Comparison of ENCODE assay signal across 12 mouse cellular contexts in the genomic region with DNA sequence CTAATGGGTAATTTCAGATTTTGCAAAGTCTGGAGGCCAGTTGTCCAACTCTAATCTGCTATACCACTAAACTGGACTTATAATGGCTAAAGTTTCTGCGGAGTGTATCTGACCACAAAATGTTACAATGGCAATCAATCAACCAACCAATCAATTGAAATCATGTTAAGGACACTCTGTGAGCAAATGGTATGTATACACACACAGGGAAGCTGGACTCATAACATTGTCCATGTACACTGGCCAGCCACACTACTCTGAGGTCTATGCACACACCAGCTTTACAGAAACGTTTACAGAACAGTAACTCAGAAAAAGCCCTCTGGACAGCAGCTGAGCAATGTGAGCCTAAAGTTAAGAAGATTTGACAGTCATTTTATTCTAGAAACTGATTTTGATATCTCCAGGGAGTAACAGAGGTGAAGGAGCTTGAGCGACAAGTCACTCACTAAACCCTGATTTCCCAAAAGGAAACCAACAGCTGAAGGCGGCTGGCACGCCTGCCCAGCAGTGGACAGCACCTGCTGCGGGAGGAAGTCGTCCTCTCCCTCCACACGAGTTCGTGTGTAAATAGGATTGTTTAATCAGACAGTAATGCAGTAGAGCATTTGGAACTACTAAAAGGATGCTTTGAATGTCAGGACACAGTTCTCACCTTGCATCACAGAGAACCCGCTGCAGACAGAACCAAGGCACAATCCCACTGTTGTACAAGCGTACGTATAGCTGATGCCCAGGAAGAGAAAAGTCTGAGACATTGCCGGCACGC. TPM values are rescaled to one million over a fixed set of nuclear protein-coding genes. Genes with fewer than 3 reads are reported as not detected.
DNase-seq lines count a peak whose midpoint lies in the region; TF ChIP-seq lines count a peak whose summit lies in the region.
"Had no signal": no experiment of that assay in that cellular context is flagged by ENCODE, and none has a peak within 500 bp of the region (broad histone marks: within the 10 kb centered on the region; RNA-seq: fewer than 3 reads in every experiment).

No protein-coding gene starts in this region.

- H3K79me2 ChIP-seq in heart, adult 2 months (replicated peaks; ENCODE audit: control insufficient read depth, insufficient read depth, low read length) = 0 out of 2 replicates have a peak, but pooled peaks cover 5% of the 10 kb centered on the region
- peaks cover 100% of the 10 kb centered on the region for H3K79me2 ChIP-seq in C2C12 (ENCODE audit: control insufficient read depth, insufficient read depth)

- 35% methylated on average over 14 of the region's 14 CpGs for WGBS in heart, adult 2 months
- WGBS in heart, embryonic 10.5 days = 80% methylated on average over 14 of the region's 14 CpGs

- H3K36me3 ChIP-seq in heart, adult 2 months (ENCODE audit: control insufficient read depth, insufficient read depth, low read length) = peaks cover 47% of the 10 kb centered on the region
- no peaks in the 10 kb centered on the region for H3K36me3 ChIP-seq in heart, embryonic 10.5 days
- peaks cover 27% of the 10 kb centered on the region for H3K36me3 ChIP-seq in C2C12 (ENCODE audit: control insufficient read depth, insufficient read depth)
- H3K36me3 ChIP-seq: forebrain, embryonic 10.5 days; limb, embryonic 12.5 days had no signal

- peak overlapping the region; percentile 75 for H3K4me3 ChIP-seq in heart, adult 2 months
- no peak overlapping the region for H3K4me3 ChIP-seq in heart, embryonic 10.5 days
- H3K4me3 ChIP-seq in left cerebral cortex, adult 2 months = no peak overlapping the region
- H3K4me3 ChIP-seq in C2C12 (ENCODE audit: insufficient read depth, poor library complexity, severe bottlenecking) = peak overlapping the region; percentile 100
- H3K4me3 ChIP-seq: forebrain, embryonic 10.5 days; limb, embryonic 12.5 days had no signal

- peak overlapping the region; percentile 61 for H3K9ac ChIP-seq in heart, adult 2 months (ENCODE audit: low read depth, low read length)
- H3K9ac ChIP-seq: hindbrain, embryonic 14.5 days; limb, embryonic 12.5 days had no signal

- peak; percentile 80 for TF ChIP-seq EP300 in heart, adult 2 months (IDR thresholded peaks at IDR 0.05; ENCODE audit: insufficient read depth, low read depth, low read length)

- TF ChIP-seq POLR2A in heart, adult 2 months (IDR thresholded peaks at IDR 0.05; ENCODE audit: insufficient read depth, low read depth, low read length) = no peak; the same call in 1 of the 2 replicates

- H3K79me3 ChIP-seq in C2C12 (ENCODE audit: low read depth) = peaks cover 88% of the 10 kb centered on the region

- H3K27me3 ChIP-seq in heart, adult 2 months (ENCODE audit: control insufficient read depth, insufficient read depth, low read length) = no peaks in the 10 kb centered on the region
- H3K27me3 ChIP-seq in heart, embryonic 10.5 days (ENCODE audit: insufficient read depth, poor library complexity, severe bottlenecking) = no peaks in the 10 kb centered on the region
- H3K27me3 ChIP-seq in C2C12 (ENCODE audit: control insufficient read depth, insufficient read depth, insufficient read length) = no peaks in the 10 kb centered on the region
- H3K27me3 ChIP-seq: limb, embryonic 12.5 days had no signal

- H3ac ChIP-seq in C2C12 (ENCODE audit: control insufficient read depth, insufficient read length, low read depth) = no peak overlapping the region

- peak overlapping the region; percentile 100 for H3K27ac ChIP-seq in heart, adult 2 months
- H3K27ac ChIP-seq in heart, embryonic 10.5 days = no peak overlapping the region
- H3K27ac ChIP-seq in left cerebral cortex, adult 2 months = peak overlapping the region; percentile 74; the same call in 1 of the 2 replicates
- H3K27ac ChIP-seq: forebrain, embryonic 10.5 days; hindbrain, embryonic 14.5 days; limb, embryonic 12.5 days had no signal

- H3K9me3 ChIP-seq in heart, embryonic 10.5 days = no peaks in the 10 kb centered on the region
- H3K9me3 ChIP-seq: forebrain, embryonic 10.5 days; limb, embryonic 12.5 days had no signal

- no peak for TF ChIP-seq CTCF in heart, adult 2 months (IDR thresholded peaks at IDR 0.05)
- TF ChIP-seq CTCF in left cerebral cortex, adult 2 months (IDR thresholded peaks at IDR 0.05) = no peak
- TF ChIP-seq CTCF in C2C12 (IDR thresholded peaks at IDR 0.05; ENCODE audit: control insufficient read depth, insufficient read depth, insufficient read length) = no peak

- peaks cover 31% of the 10 kb centered on the region for H3K4me1 ChIP-seq in heart, adult 2 months (ENCODE audit: control insufficient read depth, insufficient read depth, low read length)
- peaks cover 61% of the 10 kb centered on the region for H3K4me1 ChIP-seq in heart, embryonic 10.5 days

- intact Hi-C loops in heart, adult 2 months (cut with DNase I) = loop anchor here (2.0 kb wide), 1 partner anchor 15 kb away; no protein-coding TSS in a partner anchor
- intact Hi-C loops in left cerebral cortex, adult 2 months (cut with DNase I) = no loop called here

- peak; percentile 49 to 55 for DNase-seq in heart, adult 2 months
- no peak for DNase-seq in heart, embryonic 10.5 days (ENCODE audit: low spot score)
- DNase-seq in left cerebral cortex, adult 2 months (ENCODE audit: extremely low spot score in 1 of 2, low spot score in 2 of 2) = no peak
- no peak for DNase-seq in left cerebral cortex, adult 8-10 months (ENCODE audit: low spot score in 2 of 2)
- DNase-seq in adrenal gland, postnatal 25 days = peak; percentile 31
- no peak for DNase-seq in spleen, adult 12 weeks (ENCODE audit: low spot score)
- DNase-seq in cerebellum, postnatal 10 days = no peak
- DNase-seq: thymus, postnatal 14 days had no signal

TF ChIP-seq in C2C12, 6 proteins besides CTCF, POLR2A, EP300 and RAD21:
- TF ChIP-seq MYOD1 (IDR thresholded peaks at IDR 0.05; ENCODE audit: control insufficient read depth, insufficient read length, low read depth) = peak; percentile 57
- TF ChIP-seq FOSL1 (IDR thresholded peaks at IDR 0.05; ENCODE audit: insufficient read depth, low read length, poor library complexity, severe bottlenecking) = no peak
- peak; percentile 24 for TF ChIP-seq MAX (IDR thresholded peaks at IDR 0.05)

RNA-seq across cellular contexts. Expression of gene Frmd8, which starts 35.6 kb away (rescaled TPM):
- 1 to 10 TPM; 7.7 to 8.4 TPM for total RNA-seq in heart, adult 2 months (2021)
- 7.0 and 9.3 TPM in 2 replicates for polyA plus RNA-seq in heart, adult 2 months (2012; rRNA removed)
- 40.6 and 46.3 TPM in 2 replicates for polyA plus RNA-seq in heart, embryonic 10.5 days (2016; fragmentation: Nextera tagmentation; extraction: Ambion mirVana)
- 10 to 100 TPM; 10.1 to 13.4 TPM for total RNA-seq in left cerebral cortex, adult 2 months (2021)
- total RNA-seq in left cerebral cortex, adult 8-10 months (2022) = 10 to 100 TPM; 12.1 to 19.9 (median 13.7) TPM
- 44.1 TPM for polyA plus RNA-seq in C2C12 (2012; fragmentation: generic; extraction: Trizol)
- total RNA-seq in adrenal gland, postnatal 25 days (2021) = 40.4 and 63.3 TPM in 2 replicates

RNA-seq across cellular contexts. Expression of gene Slc25a45, which starts 38.1 kb away (rescaled TPM):
- 1 to 10 TPM; 2.8 TPM for total RNA-seq in heart, adult 2 months (2021)
- polyA plus RNA-seq in heart, adult 2 months (2012; rRNA removed) = 7.9 and 8.2 TPM in 2 replicates
- polyA plus RNA-seq in heart, embryonic 10.5 days (2016; fragmentation: Nextera tagmentation; extraction: Ambion mirVana) = 2.1 and 2.5 TPM in 2 replicates
- 1 to 10 TPM; 2.5 to 2.7 TPM for total RNA-seq in left cerebral cortex, adult 2 months (2021)
- total RNA-seq in left cerebral cortex, adult 8-10 months (2022) = 1 to 10 TPM; 3.2 to 5.1 (median 4.1) TPM
- 5.5 TPM for polyA plus RNA-seq in C2C12 (2012; fragmentation: generic; extraction: Trizol)
- 39.1 and 39.7 TPM in 2 replicates for total RNA-seq in adrenal gland, postnatal 25 days (2021)

RNA-seq across cellular contexts. Expression of gene Tigd3, which starts 54.4 kb away (rescaled TPM):
- under 1 TPM; 0.14 to 0.47 TPM for total RNA-seq in heart, adult 2 months (2021)
- 0.25 and 0.67 TPM in 2 replicates for polyA plus RNA-seq in heart, adult 2 months (2012; rRNA removed)
- polyA plus RNA-seq in heart, embryonic 10.5 days (2016; fragmentation: Nextera tagmentation; extraction: Ambion mirVana) = 2.4 and 2.9 TPM in 2 replicates
- 1 to 10 TPM; 4.3 to 4.7 TPM for total RNA-seq in left cerebral cortex, adult 2 months (2021)
- total RNA-seq in left cerebral cortex, adult 8-10 months (2022) = 1 to 10 TPM; 3.9 to 5.6 (median 5.0) TPM
- 1.0 TPM for polyA plus RNA-seq in C2C12 (2012; fragmentation: generic; extraction: Trizol)
- 1.3 and 2.0 TPM in 2 replicates for total RNA-seq in adrenal gland, postnatal 25 days (2021)

Comparison
In these comparisons a context has a peak if more than half of its experiments do, and no peak if none do; other contexts are left out.
1. DNase-seq: peak in heart, adult 2 months (2 of 2) and adrenal gland, postnatal 25 days (single experiment); none in heart, embryonic 10.5 days (single experiment), left cerebral cortex, adult 2 months (0 of 2), left cerebral cortex, adult 8-10 months (0 of 2), spleen, adult 12 weeks (single experiment) and cerebellum, postnatal 10 days (0 of 2).
2. H3K4me3 ChIP-seq: peak in heart, adult 2 months (single experiment) and C2C12 (single experiment); none in heart, embryonic 10.5 days (single experiment) and left cerebral cortex, adult 2 months (single experiment).